Mouse (Mus musculus) embryonic facial prominence, embryonic 11.5 days (tissue): ENCODE data around the gene Kdsr. TPM values are rescaled to one million over a fixed set of nuclear protein-coding genes. Genes with fewer than 3 reads are reported as not detected.

Experiments used
- ATAC-seq: fragments of 200-750 bp; cut with Nextera tagmentation; replicated peaks from 2 replicates; pipeline ENCODE4 v1.8.0; 2017; ENCODE audit warnings: low read depth; ENCODE audit not compliant: insufficient number of reproducible peaks, low FRiP score, low TSS enrichment
- DNase-seq: peaks from one replicate; pipeline ENCODE4 v3.0.0-alpha.2; 2015; ENCODE audit warnings: low spot score
- H3K27ac ChIP-seq: fragments of 300-500 bp; sonication (generic); replicated peaks from 2 replicates; pipeline ENCODE4 v1.5.1; 2014; ENCODE audit warnings: mild to moderate bottlenecking, low read depth, low read length, control low read depth
- H3K27me3 ChIP-seq: fragments of 300-500 bp; sonication (generic); 2 replicates; pipeline ENCODE4 v1.6.1; 2014; ENCODE audit warnings: mild to moderate bottlenecking, low read length, moderate library complexity, mixed read lengths; ENCODE audit not compliant: control insufficient read depth, insufficient read depth
- H3K36me3 ChIP-seq: fragments of 300-500 bp; sonication (generic); replicated peaks from 2 replicates; pipeline ENCODE4 v1.6.1; 2014; ENCODE audit warnings: low read depth, mild to moderate bottlenecking, low read length, moderate library complexity, mixed read lengths; ENCODE audit not compliant: control insufficient read depth, insufficient read depth
- H3K4me1 ChIP-seq: fragments of 300-500 bp; sonication (generic); 2 replicates; pipeline ENCODE4 v1.6.1; 2014; ENCODE audit warnings: low read length, mixed read lengths; ENCODE audit not compliant: control insufficient read depth, insufficient read depth
- H3K4me2 ChIP-seq: fragments of 300-500 bp; sonication (generic); 2 replicates; pipeline ENCODE4 v1.6.1; 2014; ENCODE audit warnings: low read depth, mild to moderate bottlenecking, control low read depth, low read length, moderate library complexity
- H3K4me3 ChIP-seq: fragments of 300-500 bp; sonication (generic); 2 replicates; pipeline ENCODE4 v1.5.1; 2014; ENCODE audit warnings: low read depth, low read length, control low read depth
- H3K9ac ChIP-seq: fragments of 300-500 bp; sonication (generic); replicated peaks from 2 replicates; pipeline ENCODE4 v1.6.1; 2014; ENCODE audit warnings: mild to moderate bottlenecking, control low read depth, low read length
- H3K9me3 ChIP-seq: fragments of 300-500 bp; sonication (generic); replicated peaks from 2 replicates; pipeline ENCODE4 v1.6.1; 2016; ENCODE audit warnings: mild to moderate bottlenecking, low read length, inconsistent platforms, mixed read lengths; ENCODE audit not compliant: control insufficient read depth
- WGBS: fragments of 180-500 bp; shearing (Covaris S2); extraction: QIAGEN DNeasy Blood & Tissue Kit; methylation state at CpG from one replicate; pipeline ENCODE4 v1.1.7; 2014; 5-methylcytosine and 5-hydroxymethylcytosine counted together
- polyA plus RNA-seq: library from polyadenylated mRNA; unstranded; fragments of >200 nt; fragmentation: Nextera tagmentation; extraction: Ambion mirVana; gene quantifications from 2 replicates; pipeline ENCODE4 v1.2.1, GENCODE M21; 2014

Gene Kdsr
- polyA plus RNA-seq, 1 experiment from 2014 or later = 12.1 TPM

GRCm38 (mm10) chr1:106752013-106752412, 7.5 kb downstream of the Kdsr start:
- H3K4me1 ChIP-seq = no peaks in the 10 kb centered on the region
- no peak overlapping the region for H3K4me3 ChIP-seq
- H3K9me3 ChIP-seq = no peaks in the 10 kb centered on the region
- WGBS = 97% methylated on average over 5 of the region's 5 CpGs
- H3K27ac ChIP-seq = no peak overlapping the region
- no peak overlapping the region for H3K4me2 ChIP-seq
- H3K27me3 ChIP-seq = no peaks in the 10 kb centered on the region
- DNase-seq = no peak
- H3K9ac ChIP-seq = no peak overlapping the region
- ATAC-seq = no peak
- H3K36me3 ChIP-seq = no peaks in the 10 kb centered on the region

GRCm38 (mm10) chr1:106750656-106751055, 8.9 kb downstream of the Kdsr start:
- no peak overlapping the region for H3K9ac ChIP-seq
- ATAC-seq (no peak), DNase-seq (no peak)
- no peak overlapping the region for H3K27ac ChIP-seq
- no peaks in the 10 kb centered on the region for H3K27me3 ChIP-seq
- WGBS = 77% methylated on average over 1 of the region's 1 CpGs
- H3K4me2 ChIP-seq = no peak overlapping the region
- H3K4me1 ChIP-seq = no peaks in the 10 kb centered on the region
- H3K9me3 ChIP-seq = no peaks in the 10 kb centered on the region
- H3K4me3 ChIP-seq = no peak overlapping the region
- H3K36me3 ChIP-seq = no peaks in the 10 kb centered on the region

- H3K4me1 ChIP-seq = no peaks in the 10 kb centered on the region
- no peaks in the 10 kb centered on the region for H3K36me3 ChIP-seq
- no peak overlapping the region for H3K4me3 ChIP-seq
- WGBS = 84% methylated on average over 6 of the region's 6 CpGs
- no peak overlapping the region for H3K9ac ChIP-seq
- H3K27ac ChIP-seq = no peak overlapping the region
- DNase-seq (no peak), ATAC-seq (no peak)
- H3K4me2 ChIP-seq = no peak overlapping the region
- no peaks in the 10 kb centered on the region for H3K27me3 ChIP-seq
- H3K9me3 ChIP-seq = no peaks in the 10 kb centered on the region
These were observed 10.8 kb downstream of the Kdsr start for GRCm38 (mm10) chr1:106748555-106749315.

- H3K27me3 ChIP-seq = no peaks in the 10 kb centered on the region
- WGBS = 95% methylated on average over 6 of the region's 6 CpGs
These were observed 16.5 kb downstream of the Kdsr start for GRCm38 (mm10) chr1:106742980-106743379.

GRCm38 (mm10) chr1:106740735-106741134, 18.8 kb downstream of the Kdsr start:
- Histone ChIP-seq H3K9ac (no peak overlapping the region), H3K4me3 (no peak overlapping the region), H3K27me3 (no peaks in the 10 kb centered on the region), H3K36me3 (no peaks in the 10 kb centered on the region; the same call in 1 of the 2 replicates), H3K9me3 (no peaks in the 10 kb centered on the region), H3K4me1 (no peaks in the 10 kb centered on the region), H3K27ac (no peak overlapping the region), H3K4me2 (no peak overlapping the region)
- 98% methylated on average over 4 of the region's 4 CpGs for WGBS
- DNase-seq = no peak
- no peak for ATAC-seq

More at GRCm38 (mm10) chr1:106742980-106743379, 16.5 kb downstream of the Kdsr start:
- ATAC-seq (no peak), DNase-seq (no peak)
- no peak overlapping the region for H3K4me3 ChIP-seq
- no peak overlapping the region for H3K4me2 ChIP-seq
- H3K27ac ChIP-seq = no peak overlapping the region
- H3K9ac ChIP-seq = no peak overlapping the region
- H3K4me1 ChIP-seq = no peaks in the 10 kb centered on the region
- H3K36me3 ChIP-seq = no peaks in the 10 kb centered on the region
- no peaks in the 10 kb centered on the region for H3K9me3 ChIP-seq

GRCm38 (mm10) chr1:106739810-106740209, 19.7 kb downstream of the Kdsr start:
- whole genome bisulfite sequencing = 88% methylated on average over 5 of the region's 5 CpGs
- DNase-seq (no peak), ATAC-seq (no peak)
- Histone ChIP-seq H3K4me1 (no peaks in the 10 kb centered on the region), H3K4me2 (no peak overlapping the region), H3K27me3 (no peaks in the 10 kb centered on the region), H3K9me3 (no peaks in the 10 kb centered on the region), H3K36me3 (no peaks in the 10 kb centered on the region; the same call in 1 of the 2 replicates), H3K4me3 (no peak overlapping the region), H3K27ac (no peak overlapping the region), H3K9ac (no peak overlapping the region)

GRCm38 (mm10) chr1:106738092-106738491, 21.4 kb downstream of the Kdsr start:
- Histone ChIP-seq H3K27me3 (no peaks in the 10 kb centered on the region), H3K27ac (no peak overlapping the region), H3K4me1 (no peaks in the 10 kb centered on the region), H3K4me2 (no peak overlapping the region), H3K4me3 (no peak overlapping the region), H3K9ac (no peak overlapping the region), H3K9me3 (no peaks in the 10 kb centered on the region), H3K36me3 (no peaks in the 10 kb centered on the region; the same call in 1 of the 2 replicates)
- peak; percentile 47 for DNase-seq
- WGBS = 83% methylated on average over 3 of the region's 3 CpGs
- no peak for ATAC-seq

- H3K36me3 ChIP-seq = no peaks in the 10 kb centered on the region; the same call in 1 of the 2 replicates
- ATAC-seq = no peak
- 93% methylated on average over 8 of the region's 8 CpGs for WGBS
These were observed 23.3 kb downstream of the Kdsr start for GRCm38 (mm10) chr1:106736211-106736610.

More at GRCm38 (mm10) chr1:106736211-106736610, 23.3 kb downstream of the Kdsr start:
- Histone ChIP-seq H3K4me3 (no peak overlapping the region), H3K27me3 (no peaks in the 10 kb centered on the region), H3K9me3 (no peaks in the 10 kb centered on the region), H3K4me1 (no peaks in the 10 kb centered on the region), H3K27ac (no peak overlapping the region), H3K4me2 (no peak overlapping the region), H3K9ac (no peak overlapping the region)
- no peak for DNase-seq
